Mouse (Mus musculus) ES-E14 (cell line): ENCODE measurements at regions not wholly inside any gene's neighbourhood (a gene's known extent, or its start where the extent isn't known, plus 50 kb on each side); places are given as distances from the start of the nearest gene placed in this dataset.

Source experiments
- CHD2 ChIP-seq: IDR thresholded peaks from 2 replicates; pipeline ENCODE4 v1.6.1; 2014; ENCODE audit warnings: mild to moderate bottlenecking, low read depth, low read length, inconsistent platforms
- HCFC1 ChIP-seq: IDR thresholded peaks from 2 replicates; pipeline ENCODE4 v1.6.1; 2012; ENCODE audit warnings: low read length, inconsistent platforms, borderline replicate concordance; ENCODE audit not compliant: insufficient read depth
- MAFK ChIP-seq: IDR thresholded peaks from 2 replicates; pipeline ENCODE4 v1.6.1; 2014; ENCODE audit warnings: mild to moderate bottlenecking, low read depth, low read length, inconsistent platforms; ENCODE audit not compliant: insufficient read depth
- ZC3H11A ChIP-seq: IDR thresholded peaks from 2 replicates; pipeline ENCODE4 v1.6.1; 2012; ENCODE audit warnings: low read depth, mild to moderate bottlenecking, inconsistent platforms, low read length, borderline replicate concordance
- ZNF384 ChIP-seq: IDR thresholded peaks from 2 replicates; pipeline ENCODE4 v1.6.1; 2012; ENCODE audit warnings: low read depth, low read length, inconsistent platforms

DNA sequence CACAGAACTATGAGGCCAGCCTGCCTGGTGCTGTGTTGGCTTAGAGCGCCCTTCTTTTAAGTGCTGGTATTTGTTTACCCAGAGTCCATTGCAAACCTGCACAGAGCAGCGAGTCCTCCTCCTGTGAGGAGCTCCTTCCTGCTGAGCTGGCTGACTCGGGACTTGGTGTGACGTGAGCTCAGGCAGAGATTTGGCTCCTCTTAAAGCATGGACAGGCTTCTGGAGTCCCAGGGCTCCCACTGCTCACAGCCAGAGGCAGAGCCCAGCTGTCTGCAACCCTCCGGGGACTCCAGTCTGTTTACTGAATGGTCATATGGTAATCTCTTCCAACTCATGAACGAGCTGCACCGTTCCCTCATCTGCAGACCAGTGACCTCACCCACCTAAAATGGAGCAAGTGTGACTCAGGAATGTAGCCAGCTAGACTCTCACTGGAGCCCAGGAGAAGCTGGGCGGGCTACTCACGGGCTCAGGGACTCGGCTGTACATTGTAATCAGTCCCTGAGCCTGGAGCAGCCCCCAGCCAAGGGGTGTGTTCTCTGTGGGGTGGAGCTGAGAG is 715.6 kb upstream of the Car8 start:
- TF ChIP-seq HCFC1 (no peak), ZC3H11A (no peak), ZNF384 (no peak), MAFK (0 out of 2 replicates have a peak, but pooled peaks have one; percentile 13), CHD2 (no peak)
